9 mouse cellular contexts compared by ENCODE assay signal in the genomic region with DNA sequence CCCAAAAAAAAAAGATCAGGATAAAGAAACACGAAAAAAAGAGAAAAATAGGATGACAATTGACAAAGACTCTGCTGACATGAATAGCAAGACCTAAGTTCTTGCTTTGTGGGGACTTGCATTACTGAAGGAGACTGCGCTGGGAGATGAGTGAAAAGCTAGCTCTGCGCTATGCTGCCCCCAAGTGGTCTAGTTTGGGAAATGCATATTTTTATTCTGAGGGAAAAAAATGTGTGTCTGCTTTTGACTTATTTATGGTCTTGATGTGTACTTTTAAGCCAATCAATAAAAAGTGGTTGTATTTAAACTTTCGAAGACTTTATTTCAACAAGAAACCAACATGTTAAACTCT.
DNase-seq lines count a peak whose midpoint lies in the region; ATAC-seq lines count a peak whose summit lies in the region.
"Had no signal": no experiment of that assay in that cellular context is flagged by ENCODE, and none has a peak within 500 bp of the region (broad histone marks: within the 10 kb centered on the region; RNA-seq: fewer than 3 reads in every experiment).

No protein-coding gene starts in this region.

- 8% methylated on average over 4 of the region's 4 CpGs for WGBS in intestine, embryonic 14.5 days
- 6% methylated on average over 4 of the region's 4 CpGs for WGBS in intestine, embryonic 16.5 days
- 8% methylated on average over 4 of the region's 4 CpGs for WGBS in embryonic facial prominence, embryonic 10.5 days
- WGBS in hindbrain, embryonic 14.5 days = 7% methylated on average over 4 of the region's 4 CpGs
- 7% methylated on average over 4 of the region's 4 CpGs for WGBS in neural tube, embryonic 11.5 days

- H3K4me3 ChIP-seq in intestine, embryonic 14.5 days (ENCODE audit: low read depth, low read length) = no peak overlapping the region
- no peak overlapping the region for H3K4me3 ChIP-seq in intestine, embryonic 16.5 days (ENCODE audit: low read length)
- H3K4me3 ChIP-seq in embryonic facial prominence, embryonic 10.5 days = no peak overlapping the region
- H3K4me3 ChIP-seq in hindbrain, embryonic 14.5 days (replicated peaks; ENCODE audit: low read length) = no peak overlapping the region
- H3K4me3 ChIP-seq in neural tube, embryonic 11.5 days (ENCODE audit: low read depth, low read length) = no peak overlapping the region
- H3K4me3 ChIP-seq: embryonic facial prominence, embryonic 12.5 days had no signal

- no peak overlapping the region for H3K9ac ChIP-seq in intestine, embryonic 14.5 days (ENCODE audit: low read length)
- no peak overlapping the region for H3K9ac ChIP-seq in intestine, embryonic 16.5 days (ENCODE audit: low read depth, low read length)
- no peak overlapping the region for H3K9ac ChIP-seq in hindbrain, embryonic 14.5 days
- no peak overlapping the region for H3K9ac ChIP-seq in neural tube, embryonic 11.5 days (ENCODE audit: low read length)
- H3K9ac ChIP-seq: embryonic facial prominence, embryonic 12.5 days had no signal

- intact Hi-C loops in left cerebral cortex, postnatal 36 days (cut with DNase I) = loop anchor here (2.0 to 10.0 kb wide), 5 partner anchors 34 to 1206 kb away; no protein-coding TSS in a partner anchor

- no peak overlapping the region for H3K4me2 ChIP-seq in intestine, embryonic 14.5 days (ENCODE audit: low read length)
- H3K4me2 ChIP-seq in intestine, embryonic 16.5 days (ENCODE audit: low read depth, low read length) = no peak overlapping the region
- H3K4me2 ChIP-seq in hindbrain, embryonic 14.5 days (replicated peaks) = no peak overlapping the region
- H3K4me2 ChIP-seq in neural tube, embryonic 11.5 days (ENCODE audit: low read depth) = no peak overlapping the region
- H3K4me2 ChIP-seq: embryonic facial prominence, embryonic 12.5 days had no signal

- peak; percentile 71 for DNase-seq in intestine, embryonic 14.5 days (ENCODE audit: low spot score)
- peak; percentile 65 for DNase-seq in adrenal gland, postnatal 14 days
- peak; percentile 68 for DNase-seq in embryonic facial prominence, embryonic 10.5 days (ENCODE audit: low spot score)
- peak; percentile 89 for DNase-seq in hindbrain, embryonic 14.5 days (ENCODE audit: low spot score)
- DNase-seq in left cerebral cortex, postnatal 36 days (ENCODE audit: low spot score in 2 of 2) = peak; percentile 17 to 60
- peak; percentile 58 for DNase-seq in neural tube, embryonic 11.5 days (ENCODE audit: low spot score)
- peak; percentile 18 to 42 for DNase-seq in thymus, adult 18-20 months

- H3K27me3 ChIP-seq in intestine, embryonic 14.5 days (replicated peaks; ENCODE audit: control insufficient read depth, insufficient read depth, low read length) = no peaks in the 10 kb centered on the region
- H3K27me3 ChIP-seq in intestine, embryonic 16.5 days (replicated peaks; ENCODE audit: control insufficient read depth, insufficient read depth, low read length) = no peaks in the 10 kb centered on the region
- H3K27me3 ChIP-seq in embryonic facial prominence, embryonic 10.5 days (replicated peaks; ENCODE audit: low read depth, poor library complexity, severe bottlenecking) = no peaks in the 10 kb centered on the region
- H3K27me3 ChIP-seq in hindbrain, embryonic 14.5 days (ENCODE audit: control insufficient read depth, insufficient read depth, low read length) = no peaks in the 10 kb centered on the region
- H3K27me3 ChIP-seq in neural tube, embryonic 11.5 days (ENCODE audit: control insufficient read depth, insufficient read depth, low read length) = no peaks in the 10 kb centered on the region
- H3K27me3 ChIP-seq: embryonic facial prominence, embryonic 12.5 days had no signal

- no peaks in the 10 kb centered on the region for H3K4me1 ChIP-seq in intestine, embryonic 14.5 days (replicated peaks; ENCODE audit: control insufficient read depth, insufficient read depth, low read length)
- H3K4me1 ChIP-seq in intestine, embryonic 16.5 days (ENCODE audit: control insufficient read depth, insufficient read depth, low read length) = no peaks in the 10 kb centered on the region
- 0 out of 2 replicates have a peak, but pooled peaks cover 3% of the 10 kb centered on the region for H3K4me1 ChIP-seq in embryonic facial prominence, embryonic 10.5 days
- H3K4me1 ChIP-seq in hindbrain, embryonic 14.5 days (replicated peaks; ENCODE audit: control insufficient read depth, insufficient read depth, low read length) = peaks cover 8% of the 10 kb centered on the region; the same call in 1 of the 2 replicates
- peaks cover 6% of the 10 kb centered on the region for H3K4me1 ChIP-seq in neural tube, embryonic 11.5 days (ENCODE audit: control insufficient read depth, insufficient read depth, low read length)

- ATAC-seq in intestine, embryonic 14.5 days (replicated peaks; ENCODE audit: low FRiP score, low TSS enrichment, low read depth) = no peak; the same call in 1 of the 2 replicates
- no peak for ATAC-seq in intestine, embryonic 16.5 days
- peak; percentile 61; the same call in 1 of the 2 replicates for ATAC-seq in hindbrain, embryonic 14.5 days (ENCODE audit: low FRiP score)
- peak; percentile 62; the same call in 1 of the 2 replicates for ATAC-seq in neural tube, embryonic 11.5 days (ENCODE audit: insufficient read depth, low FRiP score, low TSS enrichment)

- H3K27ac ChIP-seq in intestine, embryonic 14.5 days (ENCODE audit: low read depth) = no peak overlapping the region
- H3K27ac ChIP-seq in intestine, embryonic 16.5 days (ENCODE audit: low read length) = no peak overlapping the region
- no peak overlapping the region for H3K27ac ChIP-seq in embryonic facial prominence, embryonic 10.5 days (replicated peaks)
- peak overlapping the region; percentile 63; the same call in 1 of the 2 replicates for H3K27ac ChIP-seq in hindbrain, embryonic 14.5 days
- H3K27ac ChIP-seq in neural tube, embryonic 11.5 days (ENCODE audit: low read depth, low read length) = no peak overlapping the region

- H3K9me3 ChIP-seq in intestine, embryonic 14.5 days (ENCODE audit: control insufficient read depth, low read length) = no peaks in the 10 kb centered on the region
- H3K9me3 ChIP-seq in intestine, embryonic 16.5 days (ENCODE audit: control insufficient read depth, low read length) = no peaks in the 10 kb centered on the region
- H3K9me3 ChIP-seq in embryonic facial prominence, embryonic 10.5 days = no peaks in the 10 kb centered on the region
- H3K9me3 ChIP-seq in hindbrain, embryonic 14.5 days (ENCODE audit: control insufficient read depth, low read length) = no peaks in the 10 kb centered on the region
- no peaks in the 10 kb centered on the region for H3K9me3 ChIP-seq in neural tube, embryonic 11.5 days (ENCODE audit: control insufficient read depth, low read length)
- H3K9me3 ChIP-seq: embryonic facial prominence, embryonic 12.5 days had no signal

- H3K36me3 ChIP-seq in intestine, embryonic 14.5 days (ENCODE audit: control insufficient read depth, insufficient read depth, low read length) = no peaks in the 10 kb centered on the region
- no peaks in the 10 kb centered on the region for H3K36me3 ChIP-seq in intestine, embryonic 16.5 days (ENCODE audit: control insufficient read depth, insufficient read depth, low read length)
- H3K36me3 ChIP-seq in embryonic facial prominence, embryonic 10.5 days (replicated peaks) = no peaks in the 10 kb centered on the region
- no peaks in the 10 kb centered on the region for H3K36me3 ChIP-seq in hindbrain, embryonic 14.5 days (replicated peaks; ENCODE audit: control insufficient read depth, insufficient read depth)
- no peaks in the 10 kb centered on the region for H3K36me3 ChIP-seq in neural tube, embryonic 11.5 days (ENCODE audit: control insufficient read depth, insufficient read depth, low read length)
- H3K36me3 ChIP-seq: embryonic facial prominence, embryonic 12.5 days had no signal

Comparison
In these comparisons a context has a peak if more than half of its experiments do, and no peak if none do; other contexts are left out.
1. ATAC-seq: peak in hindbrain, embryonic 14.5 days (single experiment) and neural tube, embryonic 11.5 days (single experiment); none in intestine, embryonic 14.5 days (single experiment) and intestine, embryonic 16.5 days (single experiment).
2. DNase-seq: peak in every context shown above with its lines; median percentile 89 in hindbrain, embryonic 14.5 days; 71 in intestine, embryonic 14.5 days; 68 in embryonic facial prominence, embryonic 10.5 days; 65 in adrenal gland, postnatal 14 days; 58 in neural tube, embryonic 11.5 days; 38 in left cerebral cortex, postnatal 36 days; 30 in thymus, adult 18-20 months.